ENCODE assay signal across 9 mouse cellular contexts in genomic region chr11:108928752-108929151, GRCm38 (mm10). TPM values are rescaled to one million over a fixed set of nuclear protein-coding genes. Genes with fewer than 3 reads are reported as not detected.
DNase-seq lines count a peak whose midpoint lies in the region; ATAC-seq and TF ChIP-seq lines count a peak whose summit lies in the region.
"Had no signal": no experiment of that assay in that cellular context is flagged by ENCODE, and none has a peak within 500 bp of the region (broad histone marks: within the 10 kb centered on the region; RNA-seq: fewer than 3 reads in every experiment).

No protein-coding gene starts in this region.

- no peak overlapping the region for H3K4me2 ChIP-seq in liver, embryonic 14.5 days (ENCODE audit: low read depth)
- peak overlapping the region; percentile 23; the same call in 1 of the 2 replicates for H3K4me2 ChIP-seq in limb, embryonic 11.5 days (ENCODE audit: low read depth, severe bottlenecking)

- TF ChIP-seq CTCF in liver, embryonic 14.5 days (IDR thresholded peaks at IDR 0.05; ENCODE audit: low read depth), result peak; percentile 18; the same call in 1 of the 2 replicates

- H3K27ac ChIP-seq in liver, embryonic 14.5 days, result no peak overlapping the region
- H3K27ac ChIP-seq in limb, embryonic 11.5 days (replicated peaks; ENCODE audit: low read depth, low read length), result peak overlapping the region; percentile 10; the same call in 1 of the 2 replicates

- no peaks in the 10 kb centered on the region for H3K4me1 ChIP-seq in liver, embryonic 14.5 days (replicated peaks; ENCODE audit: control insufficient read depth in 2 of 2, insufficient read depth in 2 of 2, low read length in 1 of 2)
- peaks cover 58% of the 10 kb centered on the region for H3K4me1 ChIP-seq in limb, embryonic 11.5 days (ENCODE audit: control insufficient read depth, insufficient read depth, low read length)

- peak; percentile 40 for DNase-seq in adrenal gland, adult 2 months
- DNase-seq in adrenal gland, adult 8-10 months, result no peak
- DNase-seq in liver, embryonic 14.5 days (ENCODE audit: low read depth in 3 of 3, low spot score in 3 of 3), result no peak
- no peak for DNase-seq in liver
- DNase-seq in limb, embryonic 11.5 days (ENCODE audit: low spot score), result peak; percentile 61
- peak; percentile 59 for DNase-seq in retina, postnatal 1 day
- DNase-seq in B cell, adult 2 months, result no peak
- no peak for DNase-seq in adrenal gland, postnatal 4 days (ENCODE audit: low spot score in 2 of 2)
- DNase-seq: kidney, adult 18-20 months had no signal

- H3K36me3 ChIP-seq in liver, embryonic 14.5 days (replicated peaks; ENCODE audit: control insufficient read depth, insufficient read depth, low read depth), result no peaks in the 10 kb centered on the region
- peaks cover 9% of the 10 kb centered on the region; the same call in 1 of the 2 replicates for H3K36me3 ChIP-seq in limb, embryonic 11.5 days (ENCODE audit: control insufficient read depth, insufficient read depth, low read length)

- H3K4me3 ChIP-seq in liver, embryonic 14.5 days (ENCODE audit: insufficient read depth in 1 of 2, low read depth in 2 of 2, low read length in 2 of 2), result no peak overlapping the region
- H3K4me3 ChIP-seq in limb, embryonic 11.5 days (ENCODE audit: low read depth, low read length), result no peak overlapping the region; the same call in 1 of the 2 replicates

- ATAC-seq in liver, embryonic 14.5 days (ENCODE audit: insufficient read depth), result no peak
- ATAC-seq in limb, embryonic 11.5 days (ENCODE audit: insufficient number of reproducible peaks, low FRiP score, low TSS enrichment, low read depth), result no peak

- no peak for TF ChIP-seq EP300 in liver, embryonic 14.5 days (IDR thresholded peaks at IDR 0.05; ENCODE audit: low read depth)

- 48% methylated on average over 7 of the region's 7 CpGs for whole genome bisulfite sequencing in liver, embryonic 14.5 days (ENCODE audit: insufficient replicate concordance)
- WGBS in limb, embryonic 11.5 days, result 3% methylated on average over 7 of the region's 7 CpGs

- no peaks in the 10 kb centered on the region for H3K9me3 ChIP-seq in liver, embryonic 14.5 days (ENCODE audit: control insufficient read depth, low read length)
- no peaks in the 10 kb centered on the region for H3K9me3 ChIP-seq in limb, embryonic 11.5 days (ENCODE audit: control insufficient read depth, low read length)

- peaks cover 3% of the 10 kb centered on the region for H3K27me3 ChIP-seq in liver, embryonic 14.5 days (ENCODE audit: control insufficient read depth, insufficient read depth, low read length)
- no peaks in the 10 kb centered on the region for H3K27me3 ChIP-seq in limb, embryonic 11.5 days (ENCODE audit: control insufficient read depth, insufficient read depth, low read length)

- H3K9ac ChIP-seq in liver, embryonic 14.5 days (replicated peaks), result no peak overlapping the region
- H3K9ac ChIP-seq in limb, embryonic 11.5 days (ENCODE audit: low read length), result no peak overlapping the region

RNA-seq across cellular contexts. Expression of gene Axin2, which starts 8.6 kb away (rescaled TPM):
- total RNA-seq in adrenal gland, adult 2 months (2021), result 10 to 100 TPM; 28.6 to 47.1 TPM
- polyA plus RNA-seq in adrenal gland, adult 2 months (2012; rRNA removed), result 25.7 and 31.4 TPM in 2 replicates
- 10 to 100 TPM; 42.3 to 93.1 (median 66.6) TPM for total RNA-seq in adrenal gland, adult 8-10 months (2022)
- 0.36 and 0.85 TPM in 2 replicates for polyA plus RNA-seq in liver, embryonic 14.5 days (2012; rRNA removed)
- polyA plus RNA-seq in liver, embryonic 14.5 days (2014; fragmentation: Nextera tagmentation; extraction: Ambion mirVana), result 0.15 and 0.16 TPM in 2 replicates
- 15.4 and 15.8 TPM in 2 replicates for polyA plus RNA-seq in limb, embryonic 11.5 days (2014; fragmentation: Nextera tagmentation; extraction: Ambion mirVana)
- total RNA-seq in adrenal gland, postnatal 4 days (2021), result 10 to 100 TPM; 48.9 to 52.8 TPM

Comparison
In these comparisons a context has a peak if more than half of its experiments do, and no peak if none do; other contexts are left out.
1. DNase-seq: peak in adrenal gland, adult 2 months (single experiment), limb, embryonic 11.5 days (single experiment) and retina, postnatal 1 day (single experiment); none in adrenal gland, adult 8-10 months (single experiment), liver, embryonic 14.5 days (0 of 3), liver (single experiment), B cell, adult 2 months (0 of 2) and adrenal gland, postnatal 4 days (0 of 2).